9 mouse cellular contexts compared by ENCODE assay signal in genomic region chr11:4117372-4118071, GRCm38 (mm10). TPM values are rescaled to one million over a fixed set of nuclear protein-coding genes. Genes with fewer than 3 reads are reported as not detected.
DNase-seq lines count a peak whose midpoint lies in the region; ATAC-seq lines count a peak whose summit lies in the region.
"Had no signal": no experiment of that assay in that cellular context is flagged by ENCODE, and none has a peak within 500 bp of the region (broad histone marks: within the 10 kb centered on the region; RNA-seq: fewer than 3 reads in every experiment).

No protein-coding gene starts in this region.

- H3K4me2 ChIP-seq in lung, embryonic 15.5 days, result peak overlapping the region; percentile 78
- H3K4me2 ChIP-seq in liver, embryonic 11.5 days, result peak overlapping the region; percentile 91
- H3K4me2 ChIP-seq in stomach, embryonic 14.5 days (replicated peaks; ENCODE audit: low read depth, low read length), result peak overlapping the region; percentile 94

- no peaks in the 10 kb centered on the region for H3K36me3 ChIP-seq in lung, embryonic 15.5 days
- H3K36me3 ChIP-seq in liver, embryonic 11.5 days (ENCODE audit: control insufficient read depth, insufficient read depth, low read length), result no peaks in the 10 kb centered on the region
- no peaks in the 10 kb centered on the region for H3K36me3 ChIP-seq in stomach, embryonic 14.5 days (ENCODE audit: control insufficient read depth, insufficient read depth, low read length)

- peaks cover 27% of the 10 kb centered on the region for H3K4me1 ChIP-seq in lung, embryonic 15.5 days
- H3K4me1 ChIP-seq in liver, embryonic 11.5 days (replicated peaks; ENCODE audit: control insufficient read depth, insufficient read depth, low read length), result peaks cover 26% of the 10 kb centered on the region
- peaks cover 12% of the 10 kb centered on the region; the same call in 1 of the 2 replicates for H3K4me1 ChIP-seq in stomach, embryonic 14.5 days (ENCODE audit: control insufficient read depth, insufficient read depth, low read length)

- no peak for DNase-seq in lung, postnatal 14 days
- no peak for DNase-seq in liver, embryonic 11.5 days (ENCODE audit: low spot score)
- DNase-seq in cerebellum, postnatal 10 days, result no peak
- DNase-seq in cerebellum, adult 8-10 months, result no peak
- no peak for DNase-seq in frontal cortex, postnatal 36 days (ENCODE audit: low spot score in 2 of 2)

- no peak overlapping the region for H3K27ac ChIP-seq in lung, embryonic 15.5 days
- H3K27ac ChIP-seq in liver, embryonic 11.5 days (ENCODE audit: low read depth, low read length), result no peak overlapping the region
- H3K27ac ChIP-seq in stomach, embryonic 14.5 days (ENCODE audit: low read length), result no peak overlapping the region

- H3K27me3 ChIP-seq in lung, embryonic 15.5 days, result peaks cover 28% of the 10 kb centered on the region; the same call in 1 of the 2 replicates
- peaks cover 33% of the 10 kb centered on the region for H3K27me3 ChIP-seq in liver, embryonic 11.5 days (replicated peaks; ENCODE audit: control insufficient read depth, insufficient read depth, low read length)
- no peaks in the 10 kb centered on the region for H3K27me3 ChIP-seq in stomach, embryonic 14.5 days (ENCODE audit: control insufficient read depth, insufficient read depth, low read length)

- ATAC-seq in lung, embryonic 15.5 days (ENCODE audit: borderline replicate concordance, extremely low read depth, low FRiP score, low TSS enrichment), result no peak
- peak; percentile 55 for ATAC-seq in erythroid progenitor cell, adult 5-6 weeks (replicated peaks; ENCODE audit: low FRiP score, poor library complexity, severe bottlenecking)
- ATAC-seq in liver, embryonic 11.5 days (replicated peaks; ENCODE audit: low FRiP score), result peak; percentile 68
- no peak for ATAC-seq in stomach, embryonic 14.5 days (ENCODE audit: insufficient number of reproducible peaks, insufficient read depth, low FRiP score, low read depth)

- no peak overlapping the region for H3K9ac ChIP-seq in lung, embryonic 15.5 days
- 0 out of 2 replicates have a peak overlapping the region, but pooled peaks have one; percentile 56 for H3K9ac ChIP-seq in liver, embryonic 11.5 days (ENCODE audit: low read depth, low read length)
- no peak overlapping the region for H3K9ac ChIP-seq in stomach, embryonic 14.5 days (replicated peaks; ENCODE audit: low read depth, low read length)

- 16% methylated on average over 3 of the region's 3 CpGs for WGBS in lung, embryonic 15.5 days
- 15% methylated on average over 3 of the region's 3 CpGs for WGBS in liver, embryonic 11.5 days
- 24% methylated on average over 3 of the region's 3 CpGs for WGBS in stomach, embryonic 14.5 days

- H3K9me3 ChIP-seq in lung, embryonic 15.5 days, result no peaks in the 10 kb centered on the region
- H3K9me3 ChIP-seq in liver, embryonic 11.5 days (ENCODE audit: control insufficient read depth, low read length), result no peaks in the 10 kb centered on the region
- H3K9me3 ChIP-seq in stomach, embryonic 14.5 days (ENCODE audit: control insufficient read depth, low read depth, low read length), result no peaks in the 10 kb centered on the region

- peak overlapping the region; percentile 45 for H3K4me3 ChIP-seq in lung, embryonic 15.5 days
- peak overlapping the region; percentile 59 for H3K4me3 ChIP-seq in liver, embryonic 11.5 days (ENCODE audit: low read depth, low read length)
- H3K4me3 ChIP-seq in stomach, embryonic 14.5 days (ENCODE audit: low read depth, low read length), result peak overlapping the region; percentile 32

RNA-seq across cellular contexts. Expression of gene Sec14l2, which starts 5.7 kb away (rescaled TPM):
- 2.2 and 3.0 TPM in 2 replicates for polyA plus RNA-seq in lung, embryonic 15.5 days (2015; fragmentation: Nextera tagmentation; extraction: Ambion mirVana)
- 13.0 and 17.6 TPM in 2 replicates for total RNA-seq in erythroid progenitor cell, adult 5-6 weeks (2015; ENCODE audit: low replicate concordance)
- 41.5 and 46.1 TPM in 2 replicates for total RNA-seq in erythroid progenitor cell, adult 5-6 weeks (2017; ENCODE audit: low replicate concordance)
- 6.2 and 6.8 TPM in 2 replicates for polyA plus RNA-seq in liver, embryonic 11.5 days (2014; fragmentation: Nextera tagmentation; extraction: Ambion mirVana)
- 1.4 and 1.7 TPM in 2 replicates for polyA plus RNA-seq in stomach, embryonic 14.5 days (2014; fragmentation: Nextera tagmentation; extraction: Ambion mirVana)

RNA-seq across cellular contexts. Expression of gene Rnf215, which starts 17.5 kb away (rescaled TPM):
- 33.1 and 34.2 TPM in 2 replicates for polyA plus RNA-seq in lung, embryonic 15.5 days (2015; fragmentation: Nextera tagmentation; extraction: Ambion mirVana)
- 2.9 and 6.3 TPM in 2 replicates for total RNA-seq in erythroid progenitor cell, adult 5-6 weeks (2015; ENCODE audit: low replicate concordance)
- 15.9 and 34.0 TPM in 2 replicates for total RNA-seq in erythroid progenitor cell, adult 5-6 weeks (2017; ENCODE audit: low replicate concordance)
- polyA plus RNA-seq in liver, embryonic 11.5 days (2014; fragmentation: Nextera tagmentation; extraction: Ambion mirVana), result 10.4 and 11.6 TPM in 2 replicates
- 32.3 and 32.7 TPM in 2 replicates for polyA plus RNA-seq in stomach, embryonic 14.5 days (2014; fragmentation: Nextera tagmentation; extraction: Ambion mirVana)

RNA-seq across cellular contexts. Expression of gene Mtfp1, which starts 22.3 kb away (rescaled TPM):
- 9.9 and 11.4 TPM in 2 replicates for polyA plus RNA-seq in lung, embryonic 15.5 days (2015; fragmentation: Nextera tagmentation; extraction: Ambion mirVana)
- total RNA-seq in erythroid progenitor cell, adult 5-6 weeks (2015; ENCODE audit: low replicate concordance), result 4.0 and 10.1 TPM in 2 replicates
- total RNA-seq in erythroid progenitor cell, adult 5-6 weeks (2017; ENCODE audit: low replicate concordance), result 2.8 and 8.0 TPM in 2 replicates
- polyA plus RNA-seq in liver, embryonic 11.5 days (2014; fragmentation: Nextera tagmentation; extraction: Ambion mirVana), result 48.8 and 51.8 TPM in 2 replicates
- polyA plus RNA-seq in stomach, embryonic 14.5 days (2014; fragmentation: Nextera tagmentation; extraction: Ambion mirVana), result 14.5 and 15.5 TPM in 2 replicates
- total RNA-seq: neutrophil, adult 5-6 weeks had no signal

RNA-seq across cellular contexts. Expression of gene Ccdc157, which starts 42.6 kb away (rescaled TPM):
- 8.9 and 9.5 TPM in 2 replicates for polyA plus RNA-seq in lung, embryonic 15.5 days (2015; fragmentation: Nextera tagmentation; extraction: Ambion mirVana)
- 0.42 and 0.72 TPM in 2 replicates for total RNA-seq in erythroid progenitor cell, adult 5-6 weeks (2015; ENCODE audit: low replicate concordance)
- 1.5 and 5.8 TPM in 2 replicates for total RNA-seq in erythroid progenitor cell, adult 5-6 weeks (2017; ENCODE audit: low replicate concordance)
- polyA plus RNA-seq in liver, embryonic 11.5 days (2014; fragmentation: Nextera tagmentation; extraction: Ambion mirVana), result 2.2 and 2.3 TPM in 2 replicates
- polyA plus RNA-seq in stomach, embryonic 14.5 days (2014; fragmentation: Nextera tagmentation; extraction: Ambion mirVana), result 4.4 and 5.7 TPM in 2 replicates

RNA-seq across cellular contexts. Expression of gene Sf3a1, which starts 42.6 kb away (rescaled TPM):
- polyA plus RNA-seq in lung, embryonic 15.5 days (2015; fragmentation: Nextera tagmentation; extraction: Ambion mirVana), result 44.8 and 45.8 TPM in 2 replicates
- 42.2 and 60.4 TPM in 2 replicates for total RNA-seq in erythroid progenitor cell, adult 5-6 weeks (2015; ENCODE audit: low replicate concordance)
- 23.9 and 24.6 TPM in 2 replicates for total RNA-seq in erythroid progenitor cell, adult 5-6 weeks (2017; ENCODE audit: low replicate concordance)
- 76.0 and 76.7 TPM in 2 replicates for polyA plus RNA-seq in liver, embryonic 11.5 days (2014; fragmentation: Nextera tagmentation; extraction: Ambion mirVana)
- polyA plus RNA-seq in stomach, embryonic 14.5 days (2014; fragmentation: Nextera tagmentation; extraction: Ambion mirVana), result 55.3 and 59.2 TPM in 2 replicates

Comparison
In these comparisons a context has a peak if more than half of its experiments do, and no peak if none do; other contexts are left out.
1. ATAC-seq: peak in erythroid progenitor cell, adult 5-6 weeks (single experiment) and liver, embryonic 11.5 days (single experiment); none in lung, embryonic 15.5 days (single experiment) and stomach, embryonic 14.5 days (single experiment).
2. Peak in every context shown above with its lines, with median percentiles within 50 percentile points of each other: H3K4me2 ChIP-seq and H3K4me3 ChIP-seq.